Mouse (Mus musculus): ENCODE measurements around the gene Plcd3.

- TF ChIP-seq POLR2A (IDR thresholded peaks at IDR 0.05; ENCODE audit: borderline replicate concordance, insufficient read depth, low read length) (no peak), CTCF (IDR thresholded peaks at IDR 0.05; ENCODE audit: borderline replicate concordance, insufficient read depth, low read depth, low read length) (no peak)
Measured at GRCm38 (mm10) chr11:103134221-103134620, 32.8 kb upstream of the Plcd3 start.
